Mouse (Mus musculus): ENCODE measurements around the gene Tmc3.

Tmc3 gene

DNA sequence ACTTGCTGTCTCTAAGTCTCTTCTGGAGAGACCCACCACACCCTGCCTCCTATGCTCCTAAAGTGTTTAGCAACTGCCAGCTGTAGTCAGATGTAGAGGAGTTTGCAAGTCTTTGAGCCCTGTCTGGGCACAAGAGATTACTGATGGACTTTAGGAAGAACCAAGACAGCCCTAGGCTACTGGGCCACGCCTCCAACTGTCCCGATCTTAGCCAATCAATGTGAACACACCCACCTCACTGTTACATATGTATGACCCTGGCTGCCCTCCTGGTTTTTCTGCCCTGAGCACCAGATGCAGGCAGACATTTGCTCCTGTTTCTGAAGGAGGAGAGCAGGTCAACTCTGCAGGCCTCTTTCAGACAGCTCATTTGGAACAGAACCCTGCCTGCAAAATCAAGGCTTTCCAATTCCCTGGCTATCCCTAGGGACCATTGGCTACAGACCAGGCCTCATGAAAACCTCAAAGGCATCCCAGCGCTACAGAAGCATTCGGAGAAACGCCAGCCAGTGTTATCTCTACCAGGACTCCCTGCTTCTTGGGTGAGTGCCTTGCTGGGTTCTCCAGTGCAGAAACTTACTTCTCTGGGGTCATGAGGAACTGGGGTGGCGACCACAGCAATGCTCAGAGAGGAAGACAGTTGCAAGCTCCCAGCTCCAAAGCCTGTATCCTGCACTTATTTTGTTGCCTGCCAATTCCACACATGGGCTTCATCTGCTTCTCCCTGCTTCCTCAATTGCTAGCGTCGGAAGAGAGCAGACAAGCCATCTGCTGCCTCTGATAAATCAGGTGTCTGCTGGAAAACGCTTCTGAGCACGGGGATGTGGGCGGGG lies at the start of gene Tmc3:
Gene Tmc3 (plus strand): TSS at position 289 of the 833 bp plus-strand sequence.
- DNase-seq: peak; percentile 27

DNA sequence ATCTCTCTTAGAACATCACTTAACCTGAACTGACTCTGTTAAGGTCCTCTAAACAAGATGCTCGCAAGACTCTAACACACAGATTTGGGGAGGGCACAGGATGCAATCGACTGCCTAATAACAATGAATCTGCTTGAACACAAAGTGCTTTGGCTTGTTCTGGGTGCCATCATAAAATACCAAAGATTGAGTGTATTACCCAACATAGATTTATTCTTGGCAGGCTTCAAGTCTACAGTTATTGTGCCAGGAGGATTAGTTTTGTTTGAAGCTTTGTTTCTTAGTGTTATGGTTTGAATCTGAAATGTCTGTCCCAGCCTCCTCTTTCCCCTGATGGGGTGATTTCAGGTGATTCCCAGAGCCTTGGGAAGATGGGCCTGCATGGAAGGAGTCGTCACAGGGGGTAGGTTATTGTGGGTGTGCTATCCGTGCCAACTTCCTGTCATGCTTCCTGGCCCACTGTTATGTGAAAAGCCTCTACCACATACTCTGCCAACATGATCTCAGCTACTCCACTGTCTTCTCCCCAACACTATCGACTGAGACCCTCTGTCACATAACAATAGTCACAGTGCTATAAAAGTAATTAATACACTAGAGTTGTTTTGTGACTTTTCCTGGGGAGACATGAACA lies 43.1 kb upstream of the Tmc3 start:
- no peak for DNase-seq

DNA sequence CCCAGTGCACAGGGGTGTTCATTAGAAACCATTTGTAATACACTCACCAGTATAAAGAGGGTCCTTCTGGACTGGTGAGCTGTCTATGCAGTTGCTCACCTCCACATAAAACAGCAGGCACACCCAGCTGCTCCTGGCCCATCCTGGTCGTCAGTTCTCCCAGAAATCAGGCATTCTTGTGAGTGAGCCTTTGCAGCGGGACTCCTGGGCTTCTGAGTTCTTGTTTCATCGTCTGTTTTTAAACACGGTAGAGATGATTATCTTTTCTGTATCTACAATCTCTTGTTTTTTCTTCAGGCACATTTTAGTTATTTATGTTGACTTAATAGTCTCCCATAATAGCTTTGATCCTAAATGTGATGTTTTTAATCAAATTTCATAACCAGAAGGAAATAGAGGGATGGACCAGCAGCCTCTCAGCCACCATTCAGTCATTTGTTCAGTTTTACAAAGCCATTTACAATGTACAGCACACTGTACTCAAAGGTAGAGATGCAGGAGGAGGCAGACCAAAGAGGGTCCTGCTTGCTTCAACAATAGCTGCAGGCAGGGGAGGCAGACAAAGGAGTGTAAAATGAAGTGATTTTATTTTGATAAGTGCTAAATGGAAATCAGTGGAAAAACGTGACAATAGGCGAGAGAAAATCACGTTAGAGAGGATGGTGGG lies 35.9 kb upstream of the Tmc3 start:
- DNase-seq: no peak

DNA sequence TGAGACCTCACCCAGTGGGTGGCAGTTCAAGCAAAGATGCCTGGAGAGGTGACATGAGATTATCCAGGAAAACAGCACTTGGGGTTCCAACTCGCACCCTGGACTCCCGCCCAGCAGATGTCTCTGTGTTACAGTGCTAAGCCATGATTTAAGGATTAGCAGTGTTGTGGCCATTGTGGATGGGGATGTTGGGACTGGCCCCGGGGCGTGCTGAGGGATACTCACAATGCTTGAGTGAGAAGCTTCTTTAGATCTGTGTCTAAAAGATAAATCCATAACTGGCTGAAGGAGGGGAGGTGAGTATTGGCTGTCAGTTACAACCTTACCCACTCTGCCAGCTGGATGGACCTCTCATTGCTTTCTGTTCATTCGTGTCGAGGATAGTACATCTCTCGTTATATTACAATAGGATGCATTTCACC lies 35.4 kb upstream of the Tmc3 start:
- no peak for DNase-seq

DNA sequence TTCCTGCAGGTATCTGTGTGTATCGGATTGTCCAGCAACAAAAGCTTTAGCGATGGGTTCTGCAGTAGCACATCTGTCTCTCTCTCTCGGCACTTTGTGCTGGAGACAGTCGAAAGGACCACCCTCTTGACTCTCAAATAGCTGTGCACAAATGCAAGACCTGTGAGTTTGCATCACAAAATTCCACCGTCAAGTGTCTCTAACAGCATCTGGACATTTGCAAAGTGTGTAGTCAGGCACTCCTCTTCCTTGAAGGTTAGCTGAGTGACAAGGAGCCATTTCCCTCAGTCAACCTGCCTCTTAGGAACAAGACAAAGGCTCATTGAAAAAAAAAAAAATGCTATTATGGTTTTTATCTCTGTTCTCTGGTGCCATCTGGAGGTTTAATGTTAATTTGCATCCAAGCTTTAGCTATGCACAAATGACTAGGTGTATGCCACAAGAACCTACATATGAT lies 34.7 kb upstream of the Tmc3 start:
- DNase-seq: no peak

DNA sequence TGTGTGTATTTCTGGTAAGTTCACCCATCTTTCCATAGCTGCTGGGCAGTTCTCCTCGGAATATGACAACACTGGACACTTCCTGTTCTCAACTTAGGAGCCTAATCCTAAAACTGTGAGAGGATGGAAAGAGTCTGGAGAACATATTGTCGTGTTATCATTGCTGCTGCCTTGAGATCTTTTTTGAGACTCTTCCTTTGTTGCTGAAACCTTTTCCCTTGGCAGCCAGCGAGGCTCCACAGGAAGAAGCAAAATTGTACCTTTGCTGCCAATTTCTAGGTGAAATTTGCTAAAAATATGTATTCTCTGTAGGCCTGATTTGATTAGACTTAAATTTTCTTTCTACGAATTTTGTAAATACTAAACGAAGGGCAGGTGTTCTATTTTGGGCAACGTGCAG lies 30.2 kb upstream of the Tmc3 start:
- DNase-seq: no peak

DNA sequence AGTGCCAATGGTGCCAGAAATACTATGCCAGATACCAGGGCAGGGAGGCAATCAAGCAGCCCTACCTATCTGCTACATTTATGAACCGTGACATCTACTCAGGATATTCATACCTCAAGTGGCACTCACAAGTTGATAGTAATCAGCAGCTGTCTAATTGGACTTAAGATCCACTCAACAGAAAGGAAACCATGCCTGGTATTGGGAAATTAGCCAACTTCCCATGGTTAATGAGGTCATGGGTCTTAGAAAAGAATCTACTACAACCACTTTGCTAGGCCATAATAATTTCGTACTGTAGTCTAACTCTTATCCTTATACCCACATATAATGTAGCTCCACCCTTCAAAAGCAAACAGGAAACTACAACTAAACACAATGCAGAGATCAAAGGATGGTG lies 28.2 kb upstream of the Tmc3 start:
- no peak for DNase-seq

DNA sequence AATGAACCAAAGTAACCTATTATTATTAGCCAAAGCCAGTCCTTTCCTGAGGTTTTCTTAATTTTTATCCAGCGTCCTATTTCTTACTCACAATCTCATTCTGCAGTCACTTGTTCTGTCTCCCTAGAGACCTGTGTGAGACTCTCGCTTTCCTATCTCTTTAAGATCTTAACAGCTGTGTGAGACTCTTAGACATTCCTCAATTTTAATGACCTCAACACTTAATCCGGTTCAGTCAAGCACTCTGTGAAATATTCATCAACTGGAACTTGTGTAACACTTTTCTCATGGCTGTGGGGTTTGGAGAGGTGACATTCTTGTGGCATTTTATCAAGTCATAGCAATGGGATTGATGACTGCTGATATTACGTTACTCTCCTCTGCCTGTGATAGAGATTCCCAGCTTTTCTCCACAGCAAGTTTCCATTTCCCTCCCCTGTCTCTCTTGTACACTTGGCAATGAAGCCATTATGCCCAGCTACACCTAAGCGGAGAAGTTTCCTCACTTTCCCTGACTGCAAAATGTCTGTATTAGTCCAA lies 25.9 kb upstream of the Tmc3 start:
- DNase-seq: no peak

DNA sequence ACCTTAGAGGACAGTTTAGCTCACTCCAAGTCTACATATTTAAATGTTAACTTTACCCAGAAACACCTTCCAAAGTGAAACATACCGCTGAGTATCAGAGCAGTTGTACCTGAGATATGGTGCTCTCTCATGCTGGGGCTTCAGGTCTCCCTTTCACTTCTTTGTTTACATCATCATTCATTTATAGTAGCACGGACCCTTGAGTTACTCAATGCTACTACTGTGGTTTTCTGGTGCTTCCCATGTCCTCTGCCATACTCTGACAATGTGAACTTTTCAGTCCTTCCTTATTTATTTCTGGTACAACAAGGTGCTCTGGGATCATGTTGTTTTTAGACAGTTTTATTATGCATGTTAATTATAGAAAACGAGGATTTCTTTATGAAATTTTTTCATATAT lies 25.2 kb upstream of the Tmc3 start:
- no peak for DNase-seq

DNA sequence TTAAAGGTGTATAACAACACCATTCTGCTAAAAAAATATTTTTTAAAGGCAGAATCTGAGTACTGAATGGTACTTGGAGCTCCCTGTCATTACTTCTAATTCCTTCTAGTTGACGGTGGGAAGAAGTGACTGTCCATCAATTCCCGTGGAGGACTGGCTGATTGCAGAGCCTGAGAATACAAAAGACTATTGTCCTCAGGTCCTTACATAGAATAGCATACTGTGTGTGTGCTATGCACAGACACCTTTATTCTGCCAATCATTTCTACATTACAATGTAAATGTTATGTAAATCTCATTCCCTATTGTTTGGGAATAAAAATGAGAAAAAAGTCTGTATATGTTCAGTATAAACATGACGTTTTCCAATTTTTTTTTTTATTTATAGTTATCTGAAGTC lies 22.9 kb upstream of the Tmc3 start:
- no peak for DNase-seq

DNA sequence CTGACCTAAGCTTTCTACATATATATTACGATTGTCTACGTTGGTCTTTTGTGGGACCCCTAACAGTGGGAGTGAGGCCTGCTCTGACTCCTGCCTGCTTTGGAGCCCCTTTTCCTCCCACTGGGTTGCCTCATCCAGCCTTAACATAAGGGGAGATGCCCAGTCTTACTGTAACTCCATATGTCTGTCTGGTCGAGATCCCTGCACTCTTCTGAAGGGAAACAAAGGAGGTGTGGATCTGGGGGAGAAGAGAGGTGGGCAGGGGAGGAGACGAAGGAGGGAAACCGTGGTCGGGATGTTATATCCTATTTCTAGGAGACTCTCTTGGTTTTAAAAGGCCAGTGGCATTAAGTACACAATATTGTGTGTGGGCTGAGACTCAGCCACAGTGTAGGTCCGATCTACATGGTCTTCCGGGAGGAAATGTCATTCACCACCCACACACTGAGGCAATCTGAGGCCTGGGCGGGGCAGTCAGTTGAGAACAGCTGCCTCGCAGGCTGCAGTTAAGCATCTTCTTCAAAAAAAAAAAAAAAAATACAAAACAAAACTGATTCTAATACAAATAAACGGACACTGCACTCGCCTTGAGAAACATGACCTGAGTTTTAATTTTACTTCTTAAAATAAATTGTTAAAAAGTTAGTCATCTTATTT lies 20.0 kb upstream of the Tmc3 start:
- DNase-seq: no peak

DNA sequence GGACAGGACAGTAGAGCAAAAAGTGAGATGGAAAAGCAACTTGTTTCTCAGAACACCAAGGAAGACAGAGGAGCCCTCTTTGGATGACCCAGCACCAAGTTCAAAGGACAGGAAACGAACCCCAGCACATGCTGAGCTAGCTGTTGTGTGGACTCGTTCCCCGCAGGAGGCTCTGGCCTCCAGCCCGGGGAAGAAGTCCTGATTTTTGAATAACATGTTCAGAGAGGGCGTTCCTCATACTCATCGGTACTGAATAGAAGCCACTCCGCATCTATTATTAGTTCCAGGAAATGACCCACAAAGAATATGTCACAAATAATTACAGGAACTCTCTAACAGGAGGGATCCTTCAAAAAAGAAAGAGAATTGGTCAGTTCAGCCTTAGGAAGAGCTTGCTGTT lies 18.8 kb upstream of the Tmc3 start:
- DNase-seq: no peak

DNA sequence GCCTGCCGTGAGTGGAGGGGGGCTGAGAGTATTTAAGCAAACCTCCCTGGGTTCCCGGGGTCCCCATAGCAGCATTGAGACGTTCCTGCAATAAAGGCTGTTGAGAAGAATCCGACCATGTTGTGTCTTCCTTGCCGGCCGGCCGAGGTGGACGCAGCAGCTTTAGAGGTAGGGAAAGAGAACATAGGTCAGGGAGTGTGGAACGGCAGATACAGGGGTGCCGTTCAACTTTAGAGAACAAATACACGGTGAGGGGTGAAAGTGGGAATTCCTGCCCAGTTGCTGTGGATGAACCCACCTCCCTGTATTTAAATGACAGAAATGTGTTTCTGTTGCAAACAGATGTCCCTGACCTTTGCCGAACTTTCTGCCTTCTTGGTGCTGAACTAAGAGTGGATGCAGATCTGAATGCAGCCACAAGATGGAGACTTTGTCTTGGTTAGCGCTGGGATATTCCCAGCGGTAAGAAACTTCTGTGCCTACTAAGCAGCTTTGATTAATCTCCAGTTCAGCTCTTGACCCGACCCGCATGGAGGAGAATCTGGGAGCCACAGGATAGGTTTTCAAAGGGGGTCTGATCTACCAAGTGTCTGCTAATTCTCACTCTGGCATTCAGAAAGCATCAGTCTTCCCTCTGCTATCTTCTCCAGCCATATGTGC lies 16.8 kb upstream of the Tmc3 start:
- DNase-seq: no peak

DNA sequence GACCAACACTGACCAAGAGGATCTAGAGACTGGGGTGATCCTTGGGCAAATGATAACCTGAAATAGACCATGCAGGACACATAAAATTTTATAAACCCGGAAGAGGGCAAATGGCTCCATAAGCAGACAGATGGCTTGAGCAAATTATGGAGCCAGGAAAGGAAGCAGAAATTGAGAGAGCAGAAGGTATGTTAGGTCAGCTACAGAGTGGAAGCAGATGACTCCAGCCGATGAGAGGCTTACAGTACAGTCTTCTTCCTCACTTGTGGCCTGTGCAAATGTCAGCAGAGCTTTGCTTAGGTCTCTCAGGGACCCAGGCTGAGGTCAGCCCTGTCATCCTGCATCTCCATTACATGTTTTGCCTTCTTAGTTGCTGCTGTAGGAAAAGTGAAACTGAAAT lies 15.9 kb upstream of the Tmc3 start:
- DNase-seq: no peak

DNA sequence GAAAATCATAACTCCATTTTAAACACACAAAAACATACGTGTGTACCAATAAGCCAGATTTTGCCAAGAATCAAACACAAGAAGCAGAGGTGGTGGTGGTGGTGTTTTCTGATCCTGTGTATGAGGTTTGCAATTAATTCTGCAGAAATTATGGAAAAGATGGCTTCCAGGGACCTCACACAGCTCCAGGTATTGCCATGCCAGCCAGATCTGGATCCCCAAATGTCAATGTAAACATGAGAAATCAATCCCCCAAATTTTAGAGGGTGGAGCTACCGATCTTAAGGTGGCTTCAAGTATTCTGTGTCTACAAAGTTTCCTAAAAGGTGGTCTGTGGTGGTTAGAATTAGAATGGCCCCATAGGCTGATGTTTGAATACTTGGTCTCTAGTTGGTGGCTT lies 15.3 kb upstream of the Tmc3 start:
- no peak for DNase-seq

DNA sequence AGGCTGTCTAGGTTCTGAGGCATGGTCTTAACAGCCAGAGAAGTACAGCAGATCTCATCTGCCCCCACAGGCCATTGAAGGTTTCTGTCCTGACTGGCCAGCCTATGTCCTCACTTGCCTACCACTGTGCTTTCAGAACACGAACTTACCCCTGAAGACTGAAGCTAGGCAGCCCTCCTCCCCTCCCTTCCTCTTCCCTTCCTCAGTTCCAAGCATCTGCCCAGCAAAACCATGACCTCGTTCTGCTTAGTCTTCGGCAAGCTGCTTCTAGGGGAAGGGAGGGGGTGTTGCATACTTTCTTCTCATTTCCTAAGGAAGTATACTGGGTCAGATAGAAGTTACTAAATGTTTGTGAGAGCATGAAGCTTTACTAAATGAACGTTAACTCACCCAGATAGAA lies 13.7 kb upstream of the Tmc3 start:
- DNase-seq: no peak

DNA sequence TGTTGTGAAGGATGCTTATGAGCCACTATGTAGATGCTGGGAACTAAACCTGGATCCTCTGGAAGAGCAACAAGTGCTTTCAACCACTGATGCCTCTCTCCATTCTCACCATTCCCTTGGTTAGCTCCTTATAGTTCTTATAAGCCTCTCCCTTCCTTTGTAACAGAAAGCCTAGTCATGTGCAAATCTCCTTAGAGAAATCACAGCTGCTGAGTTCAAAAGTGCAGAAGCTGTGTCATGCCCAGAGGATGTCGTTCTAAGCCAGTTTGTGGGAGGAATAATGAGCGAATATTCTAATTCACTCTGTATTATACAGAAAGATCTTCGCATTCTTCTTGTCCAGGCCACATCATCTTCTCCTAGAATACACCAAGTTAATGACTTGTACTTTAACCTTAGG lies 12.8 kb upstream of the Tmc3 start:
- no peak for DNase-seq

DNA sequence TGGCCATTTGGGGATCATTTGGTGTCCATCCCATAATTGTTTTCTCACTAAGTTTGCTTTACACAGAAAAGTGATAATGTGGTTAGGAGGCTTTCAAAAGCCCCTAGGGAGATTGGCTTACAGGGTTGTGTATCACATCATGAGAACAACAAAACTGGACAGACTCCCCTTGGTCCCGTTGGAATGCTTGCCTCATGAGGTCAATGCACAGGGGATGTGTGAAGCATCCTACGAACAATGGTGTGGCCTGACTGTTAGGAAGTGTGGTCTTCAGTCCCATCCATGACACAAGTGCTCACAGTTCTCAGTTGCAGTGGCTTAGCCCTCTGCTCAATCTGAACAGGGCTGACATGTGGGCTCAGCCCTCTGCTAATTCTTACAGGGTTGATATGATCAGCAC lies 12.3 kb upstream of the Tmc3 start:
- no peak for DNase-seq

DNA sequence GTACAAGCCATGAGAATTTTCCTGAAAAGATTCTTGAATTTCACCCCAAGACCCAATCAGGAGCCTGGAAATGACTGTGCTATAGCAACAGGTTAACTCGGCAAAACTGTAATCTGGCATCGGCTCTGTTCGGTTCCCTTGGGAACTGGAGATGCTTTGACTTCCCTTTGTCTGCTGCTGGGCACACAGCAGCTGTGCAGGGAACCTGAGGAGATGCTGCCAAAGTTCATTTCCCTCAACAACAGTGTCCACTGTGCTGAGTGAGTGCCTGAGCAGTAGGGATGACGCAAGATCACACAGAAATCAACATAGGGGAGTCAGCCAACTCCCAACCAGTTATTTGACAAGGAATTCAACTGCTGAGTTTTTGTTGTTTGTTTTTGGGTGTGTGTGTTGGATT lies 3.8 kb upstream of the Tmc3 start:
- DNase-seq: no peak

DNA sequence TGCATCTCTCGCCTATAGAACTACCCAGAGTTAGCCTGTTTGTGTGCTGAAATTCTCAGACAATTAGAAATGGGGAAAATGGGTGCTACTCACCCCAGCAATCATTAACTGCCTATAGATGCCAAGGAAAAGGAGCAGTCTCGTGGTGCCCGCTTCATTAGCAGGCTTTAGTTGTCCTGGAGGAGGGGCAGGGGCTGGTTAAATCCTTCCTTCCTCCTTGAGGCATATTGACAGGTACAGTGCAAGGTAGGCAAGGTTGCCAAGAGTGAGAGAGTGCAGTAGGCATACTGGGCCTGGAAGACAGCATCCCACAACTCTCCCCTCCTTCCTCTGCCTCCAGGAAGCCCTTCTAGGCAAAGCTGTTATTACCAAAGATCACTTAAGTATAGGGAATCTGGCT lies 9.3 kb downstream of the Tmc3 start:
- DNase-seq: no peak

DNA sequence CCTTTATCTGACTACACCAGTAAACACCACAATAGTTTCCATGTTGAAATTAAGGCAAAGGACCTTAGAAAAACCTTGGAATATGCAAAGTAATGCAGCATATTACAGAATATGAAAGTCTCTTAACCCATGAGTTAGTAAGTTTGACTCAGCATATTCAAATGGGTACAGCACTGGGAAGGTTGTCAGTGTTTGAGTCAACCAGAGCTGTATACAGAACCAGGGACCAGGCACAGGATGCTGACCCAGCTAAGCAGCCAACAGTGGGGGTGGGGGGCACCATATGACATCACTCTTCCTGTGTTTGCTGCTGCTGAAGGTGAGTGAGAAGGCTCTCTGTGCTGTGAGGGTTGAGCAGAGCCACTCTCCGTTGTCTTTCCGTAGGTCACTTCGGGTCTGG lies 12.3 kb downstream of the Tmc3 start:
- no peak for DNase-seq

DNA sequence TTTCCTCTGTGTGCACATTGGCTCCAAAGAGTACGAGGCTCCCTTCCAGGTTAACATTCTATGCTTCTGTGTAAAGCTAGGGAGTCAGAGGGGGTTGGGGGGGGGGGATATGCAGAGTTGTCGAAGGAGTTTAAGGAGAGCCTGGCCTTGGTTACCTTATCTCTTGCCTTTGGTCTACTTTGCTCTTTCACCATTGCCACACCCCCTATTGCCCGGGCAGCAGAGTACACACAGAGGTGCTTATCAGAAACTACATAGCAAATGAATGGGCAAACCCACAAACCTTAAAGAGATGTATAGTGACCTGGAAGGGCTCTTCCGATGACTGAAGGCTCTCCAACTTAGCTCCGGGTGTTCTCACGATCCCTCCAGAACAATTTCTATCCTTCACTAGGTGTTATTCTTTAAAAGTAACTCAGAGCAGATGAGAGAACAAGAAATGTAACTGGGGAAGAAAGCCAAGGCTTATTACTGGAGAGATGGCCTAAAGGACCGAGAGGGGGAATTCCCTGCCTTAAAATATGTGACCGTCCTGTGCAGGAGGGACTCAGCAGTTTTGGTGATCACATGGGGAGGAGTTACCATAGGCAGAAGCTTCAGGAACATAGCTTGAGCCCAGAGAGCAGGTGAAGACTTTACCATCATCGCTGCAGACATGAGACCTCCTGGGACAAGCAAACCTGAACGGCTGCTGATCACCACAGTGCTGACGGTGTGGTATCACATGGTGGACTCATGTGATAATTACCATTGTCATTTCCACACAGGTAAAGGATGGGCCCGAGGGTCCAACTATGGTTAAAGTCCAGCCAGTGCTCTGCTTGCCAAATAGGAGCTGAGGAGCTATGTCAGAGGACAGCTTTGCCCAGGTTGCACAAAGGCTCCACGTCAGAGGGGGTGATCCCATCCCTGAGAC lies 14.5 kb downstream of the Tmc3 start:
- DNase-seq: no peak
